Mouse (Mus musculus) hindbrain, embryonic 11.5 days (tissue): ENCODE measurements around the gene Doxl2. TPM values are rescaled to one million over a fixed set of nuclear protein-coding genes. Genes with fewer than 3 reads are reported as not detected.
"Not testable (repeated sequence)": the region's sequence is repeated elsewhere in the genome, so short reads cannot be mapped to it uniquely, and the experiment has no call there.

Source experiments
- ATAC-seq: fragments of 200-750 bp; cut with Nextera tagmentation; 2 replicates; pipeline ENCODE4 v1.8.0; 2017; ENCODE audit warnings: mild to moderate bottlenecking, moderate TSS enrichment, moderate library complexity; ENCODE audit not compliant: low FRiP score
- DNase-seq: peaks from one replicate; pipeline ENCODE4 v3.0.0-alpha.2; 2015; ENCODE audit warnings: low spot score
- H3K27ac ChIP-seq: fragments of 300-500 bp; sonication (generic); 2 replicates; pipeline ENCODE4 v1.5.1; 2014; ENCODE audit warnings: mild to moderate bottlenecking, low read depth, low read length
- H3K27me3 ChIP-seq: fragments of 300-500 bp; sonication (generic); 2 replicates; pipeline ENCODE4 v1.6.1; 2014; ENCODE audit warnings: mild to moderate bottlenecking, low read length, moderate library complexity, mixed read lengths; ENCODE audit not compliant: control insufficient read depth, insufficient read depth
- H3K36me3 ChIP-seq: fragments of 300-500 bp; sonication (generic); 2 replicates; pipeline ENCODE4 v1.6.1; 2014; ENCODE audit warnings: mild to moderate bottlenecking, low read length, moderate library complexity, mixed read lengths; ENCODE audit not compliant: control insufficient read depth, insufficient read depth
- H3K4me1 ChIP-seq: fragments of 300-500 bp; sonication (generic); replicated peaks from 2 replicates; pipeline ENCODE4 v1.6.1; 2014; ENCODE audit warnings: low read length, mixed read lengths; ENCODE audit not compliant: control insufficient read depth, insufficient read depth
- H3K4me2 ChIP-seq: fragments of 300-500 bp; sonication (generic); replicated peaks from 2 replicates; pipeline ENCODE4 v1.6.1; 2014; ENCODE audit warnings: mild to moderate bottlenecking, low read depth, low read length
- H3K4me3 ChIP-seq: fragments of 300-500 bp; sonication (generic); 2 replicates; pipeline ENCODE4 v1.5.1; 2014; ENCODE audit warnings: low read depth, low read length
- H3K9ac ChIP-seq: fragments of 300-500 bp; sonication (generic); 2 replicates; pipeline ENCODE4 v1.6.1; 2014; ENCODE audit warnings: low read depth, low read length
- H3K9me3 ChIP-seq: fragments of 300-500 bp; sonication (generic); 2 replicates; pipeline ENCODE4 v1.6.1; 2016; ENCODE audit warnings: low read length; ENCODE audit not compliant: control insufficient read depth
- WGBS: fragments of 180-500 bp; shearing (Covaris S2); extraction: QIAGEN DNeasy Blood & Tissue Kit; methylation state at CpG from one replicate; pipeline ENCODE4 v1.1.7; 2014; 5-methylcytosine and 5-hydroxymethylcytosine counted together
- polyA plus RNA-seq: library from polyadenylated mRNA; unstranded; fragments of >200 nt; fragmentation: Nextera tagmentation; extraction: Ambion mirVana; gene quantifications from 2 replicates; pipeline ENCODE4 v1.2.1, GENCODE M21; 2014

The Doxl2 gene
- polyA plus RNA-seq, 1 experiment from 2014 or later = not detected

GRCm38 (mm10) chr6:48958053-48958452, 16.7 kb upstream of the Doxl2 start:
- peak; percentile 21 for DNase-seq
- Histone ChIP-seq H3K9me3 (no peaks in the 10 kb centered on the region), H3K27me3 (no peaks in the 10 kb centered on the region), H3K27ac (no peak overlapping the region), H3K9ac (no peak overlapping the region), H3K4me1 (no peaks in the 10 kb centered on the region), H3K36me3 (no peaks in the 10 kb centered on the region), H3K4me2 (no peak overlapping the region), H3K4me3 (no peak overlapping the region)
- 61% methylated on average over 1 of the region's 1 CpGs for WGBS
- ATAC-seq = no peak

GRCm38 (mm10) chr6:48959151-48959550, 15.6 kb upstream of the Doxl2 start:
- 30% methylated on average over 7 of the region's 7 CpGs for WGBS
- H3K9ac ChIP-seq, H3K36me3 ChIP-seq: not testable (repeated sequence)

GRCm38 (mm10) chr6:48966696-48967095, 8.1 kb upstream of the Doxl2 start:
- not testable (repeated sequence) for ATAC-seq, H3K9ac ChIP-seq, H3K4me2 ChIP-seq, H3K27me3 ChIP-seq, H3K36me3 ChIP-seq, H3K27ac ChIP-seq, H3K4me1 ChIP-seq, H3K4me3 ChIP-seq, H3K9me3 ChIP-seq, DNase-seq
- 94% methylated on average over 5 of the region's 5 CpGs for WGBS

More at GRCm38 (mm10) chr6:48959151-48959550, 15.6 kb upstream of the Doxl2 start:
- peak; percentile 20 for DNase-seq
- not testable (repeated sequence) for H3K9me3 ChIP-seq, H3K27me3 ChIP-seq, H3K4me2 ChIP-seq, H3K27ac ChIP-seq, H3K4me3 ChIP-seq, ATAC-seq, H3K4me1 ChIP-seq

- ATAC-seq (no peak), DNase-seq (no peak)
- Histone ChIP-seq H3K4me3 (no peak overlapping the region), H3K9me3 (no peaks in the 10 kb centered on the region), H3K4me2 (no peak overlapping the region), H3K27me3 (no peaks in the 10 kb centered on the region), H3K9ac (no peak overlapping the region), H3K4me1 (no peaks in the 10 kb centered on the region), H3K36me3 (no peaks in the 10 kb centered on the region), H3K27ac (no peak overlapping the region)
These were observed 6.9 kb upstream of the Doxl2 start for GRCm38 (mm10) chr6:48967868-48968267.

- Histone ChIP-seq H3K27me3 (no peaks in the 10 kb centered on the region), H3K4me2 (no peak overlapping the region), H3K4me3 (no peak overlapping the region), H3K9me3 (no peaks in the 10 kb centered on the region), H3K27ac (no peak overlapping the region), H3K9ac (no peak overlapping the region), H3K4me1 (no peaks in the 10 kb centered on the region), H3K36me3 (no peaks in the 10 kb centered on the region)
- WGBS = 51% methylated on average over 1 of the region's 1 CpGs
- ATAC-seq = no peak
- no peak for DNase-seq
These were observed 4.9 kb downstream of the Doxl2 start for GRCm38 (mm10) chr6:48979616-48980015.

GRCm38 (mm10) chr6:48982305-48982704, 7.5 kb downstream of the Doxl2 start:
- Histone ChIP-seq H3K27ac (no peak overlapping the region), H3K9me3 (no peaks in the 10 kb centered on the region), H3K27me3 (no peaks in the 10 kb centered on the region), H3K9ac (no peak overlapping the region), H3K4me3 (no peak overlapping the region), H3K4me1 (no peaks in the 10 kb centered on the region), H3K4me2 (no peak overlapping the region), H3K36me3 (no peaks in the 10 kb centered on the region)
- no peak for DNase-seq
- ATAC-seq = no peak
- WGBS = 90% methylated on average over 3 of the region's 3 CpGs

GRCm38 (mm10) chr6:48986444-48986990, 11.8 kb downstream of the Doxl2 start, which contains the start of gene Svs1:
Gene Svs1, plus strand, starts transcription at chr6:48986861.
- H3K4me1 ChIP-seq = no peaks in the 10 kb centered on the region
- no peak within 1 kb of the TSS for H3K4me2 ChIP-seq
- WGBS = 61% methylated on average over 7 of the region's 7 CpGs
- no peak within 1 kb of the TSS for H3K27ac ChIP-seq
- no peak within 1 kb of the TSS for H3K4me3 ChIP-seq
- H3K9ac ChIP-seq = no peak within 1 kb of the TSS
- no peaks in the 10 kb centered on the region for H3K27me3 ChIP-seq
- DNase-seq (no peak), ATAC-seq (no peak)
- no peaks in the 10 kb centered on the region for H3K9me3 ChIP-seq
- H3K36me3 ChIP-seq = no peaks in the 10 kb centered on the region

- Histone ChIP-seq H3K9ac (no peak overlapping the region), H3K4me1 (no peaks in the 10 kb centered on the region), H3K9me3 (no peaks in the 10 kb centered on the region), H3K4me2 (no peak overlapping the region), H3K27me3 (no peaks in the 10 kb centered on the region), H3K27ac (no peak overlapping the region), H3K4me3 (no peak overlapping the region), H3K36me3 (no peaks in the 10 kb centered on the region)
- DNase-seq = no peak
- ATAC-seq = no peak
- WGBS = 93% methylated on average over 5 of the region's 5 CpGs
These were observed 15.2 kb downstream of the Doxl2 start for GRCm38 (mm10) chr6:48989971-48990370.

GRCm38 (mm10) chr6:48991991-48992390, 17.2 kb downstream of the Doxl2 start:
- H3K27me3 ChIP-seq = no peaks in the 10 kb centered on the region
- 79% methylated on average over 4 of the region's 4 CpGs for WGBS
- no peak for ATAC-seq

More at GRCm38 (mm10) chr6:48991991-48992390, 17.2 kb downstream of the Doxl2 start:
- no peaks in the 10 kb centered on the region for H3K9me3 ChIP-seq
- H3K36me3 ChIP-seq = no peaks in the 10 kb centered on the region
- no peaks in the 10 kb centered on the region for H3K4me1 ChIP-seq
- no peak overlapping the region for H3K27ac ChIP-seq
- no peak overlapping the region for H3K9ac ChIP-seq
- no peak for DNase-seq
- H3K4me3 ChIP-seq = no peak overlapping the region
- no peak overlapping the region for H3K4me2 ChIP-seq
